Mouse (Mus musculus): ENCODE data around the gene Zbtb3.

DNA sequence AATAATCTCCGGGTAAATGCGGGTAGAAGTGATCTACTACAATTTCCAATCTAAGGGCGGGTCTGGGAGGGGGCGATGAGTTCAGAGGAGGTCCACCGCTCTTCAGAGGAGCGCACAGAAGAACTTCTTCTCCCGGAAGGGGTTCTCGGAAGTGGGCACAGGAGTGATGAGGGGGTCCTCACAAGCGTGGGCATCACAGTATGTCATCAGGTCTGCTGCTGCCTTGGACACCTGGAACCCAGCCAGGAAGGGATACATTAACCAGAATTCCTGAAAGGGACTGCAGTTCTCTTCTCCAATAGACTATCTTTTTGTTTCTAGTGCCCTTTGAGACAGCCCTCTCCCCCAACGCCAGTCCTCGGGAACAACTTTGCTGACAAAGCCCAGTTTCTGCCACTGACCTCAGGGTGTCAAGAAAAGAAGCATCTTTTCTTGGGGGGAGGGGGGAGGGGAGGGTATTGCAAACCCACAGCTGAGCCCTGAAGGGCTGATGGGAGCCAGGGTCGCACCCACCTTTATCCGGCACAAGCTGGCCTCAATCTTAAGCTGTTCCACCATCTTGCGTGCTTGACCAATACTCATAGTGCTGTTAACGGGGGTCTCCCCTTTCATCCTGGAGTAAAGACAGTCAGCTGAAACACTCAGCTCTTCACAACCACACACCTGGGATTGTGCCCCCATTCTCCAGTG, 35.8 kb downstream of the Zbtb3 start:
- TF ChIP-seq CTCF (IDR thresholded peaks at IDR 0.05; ENCODE audit: low read depth, low read length) (no peak), POLR2A (IDR thresholded peaks at IDR 0.05; ENCODE audit: insufficient read depth, low read length) (no peak)
